Comparison of ENCODE assay signal across 8 mouse cellular contexts in the genomic region with DNA sequence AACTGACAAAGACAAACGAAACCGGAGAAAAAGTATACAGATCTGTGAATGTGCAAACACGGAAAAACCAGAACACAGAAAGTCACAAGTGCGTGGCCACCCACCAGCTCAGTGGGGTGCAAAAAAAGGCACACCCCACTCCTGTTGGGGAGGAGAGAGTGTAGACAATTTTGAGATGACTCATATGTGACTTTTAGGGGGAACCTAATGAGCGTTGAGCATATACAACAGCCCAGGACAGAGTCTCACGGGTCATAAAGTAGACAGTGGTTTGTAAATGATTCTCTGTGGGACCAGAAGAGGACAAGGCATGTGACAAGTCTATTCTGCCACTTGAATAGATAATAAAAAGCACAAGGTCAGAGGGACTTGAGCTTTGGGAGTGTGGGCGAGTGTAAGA. TPM values are rescaled to one million over a fixed set of nuclear protein-coding genes. Genes with fewer than 3 reads are reported as not detected.
A peak's percentile ranks its signal among the peaks of the same experiment; 100 is the strongest.
DNase-seq lines count a peak whose midpoint lies in the region; ATAC-seq lines count a peak whose summit lies in the region.

No protein-coding gene starts in this region.

- peak overlapping the region; percentile 86 for H3K27ac ChIP-seq in kidney, embryonic 16.5 days (ENCODE audit: low read length)
- 0 out of 2 replicates have a peak overlapping the region, but pooled peaks have one; percentile 1 for H3K27ac ChIP-seq in forebrain, embryonic 11.5 days (ENCODE audit: low read depth, low read length)
- H3K27ac ChIP-seq in limb, embryonic 13.5 days = peak overlapping the region; percentile 16; the same call in 1 of the 2 replicates
- peak overlapping the region; percentile 45; the same call in 1 of the 2 replicates for H3K27ac ChIP-seq in neural tube, embryonic 14.5 days (ENCODE audit: low read depth, low read length)

- H3K4me2 ChIP-seq in kidney, embryonic 16.5 days (replicated peaks; ENCODE audit: low read depth, low read length) = peak overlapping the region; percentile 45
- no peak overlapping the region for H3K4me2 ChIP-seq in forebrain, embryonic 11.5 days (ENCODE audit: low read depth, low read length, severe bottlenecking)
- peak overlapping the region; percentile 50 for H3K4me2 ChIP-seq in limb, embryonic 13.5 days (replicated peaks)
- H3K4me2 ChIP-seq in neural tube, embryonic 14.5 days (ENCODE audit: low read depth, low read length) = no peak overlapping the region; the same call in 1 of the 2 replicates

- DNase-seq in kidney, adult 9 months = no peak
- DNase-seq in forebrain, embryonic 11.5 days (ENCODE audit: low spot score) = no peak
- no peak for DNase-seq in gastrocnemius, postnatal 36 days
- no peak for DNase-seq in testis, postnatal 14 days (ENCODE audit: low spot score)

- peak overlapping the region; percentile 17; the same call in 1 of the 2 replicates for H3K4me3 ChIP-seq in kidney, embryonic 16.5 days (ENCODE audit: low read length)
- H3K4me3 ChIP-seq in forebrain, embryonic 11.5 days (ENCODE audit: low read depth, low read length) = no peak overlapping the region
- peak overlapping the region; percentile 10; the same call in 1 of the 2 replicates for H3K4me3 ChIP-seq in limb, embryonic 13.5 days
- H3K4me3 ChIP-seq in neural tube, embryonic 14.5 days (ENCODE audit: low read depth, low read length) = no peak overlapping the region

- H3K27me3 ChIP-seq in kidney, embryonic 16.5 days (ENCODE audit: insufficient read depth, low read length) = no peaks in the 10 kb centered on the region
- no peaks in the 10 kb centered on the region for H3K27me3 ChIP-seq in forebrain, embryonic 11.5 days (ENCODE audit: control insufficient read depth, insufficient read depth, low read length)
- no peaks in the 10 kb centered on the region for H3K27me3 ChIP-seq in limb, embryonic 13.5 days
- no peaks in the 10 kb centered on the region for H3K27me3 ChIP-seq in neural tube, embryonic 14.5 days (ENCODE audit: control insufficient read depth, insufficient read depth, low read length)

- H3K36me3 ChIP-seq in kidney, embryonic 16.5 days (ENCODE audit: insufficient read depth, low read length) = no peaks in the 10 kb centered on the region
- H3K36me3 ChIP-seq in forebrain, embryonic 11.5 days (ENCODE audit: control insufficient read depth, insufficient read depth, low read length) = no peaks in the 10 kb centered on the region
- no peaks in the 10 kb centered on the region for H3K36me3 ChIP-seq in limb, embryonic 13.5 days
- no peaks in the 10 kb centered on the region for H3K36me3 ChIP-seq in neural tube, embryonic 14.5 days (ENCODE audit: control insufficient read depth, insufficient read depth, low read length)

- intact Hi-C loops in gastrocnemius, postnatal 36 days (cut with DNase I) = loop anchor here (2.0 to 5.0 kb wide), 2 partner anchors 74 to 81 kb away; no protein-coding TSS in a partner anchor

- peak; percentile 72 for ATAC-seq in kidney, embryonic 16.5 days (ENCODE audit: low FRiP score, low TSS enrichment)
- ATAC-seq in forebrain, embryonic 11.5 days (replicated peaks; ENCODE audit: low FRiP score) = peak; percentile 14; the same call in 1 of the 2 replicates
- ATAC-seq in limb, embryonic 13.5 days (ENCODE audit: low FRiP score, low read depth) = no peak
- peak; percentile 9; the same call in 1 of the 2 replicates for ATAC-seq in neural tube, embryonic 14.5 days (ENCODE audit: low read depth)
- ATAC-seq in granulocyte monocyte progenitor cell, adult 5-6 weeks (replicated peaks; ENCODE audit: poor library complexity, severe bottlenecking) = no peak

- 0 out of 2 replicates have a peak overlapping the region, but pooled peaks have one; percentile 55 for H3K9ac ChIP-seq in kidney, embryonic 16.5 days (replicated peaks; ENCODE audit: low read length)
- H3K9ac ChIP-seq in forebrain, embryonic 11.5 days (ENCODE audit: low read length) = peak overlapping the region; percentile 23; the same call in 1 of the 2 replicates
- H3K9ac ChIP-seq in limb, embryonic 13.5 days = no peak overlapping the region
- H3K9ac ChIP-seq in neural tube, embryonic 14.5 days (replicated peaks; ENCODE audit: low read depth, low read length) = no peak overlapping the region

- H3K9me3 ChIP-seq in kidney, embryonic 16.5 days (ENCODE audit: low read length) = no peaks in the 10 kb centered on the region
- H3K9me3 ChIP-seq in forebrain, embryonic 11.5 days (ENCODE audit: control insufficient read depth, low read length) = no peaks in the 10 kb centered on the region
- no peaks in the 10 kb centered on the region for H3K9me3 ChIP-seq in limb, embryonic 13.5 days
- H3K9me3 ChIP-seq in neural tube, embryonic 14.5 days (ENCODE audit: control insufficient read depth, low read length) = no peaks in the 10 kb centered on the region

- WGBS in kidney, embryonic 16.5 days = 9% methylated on average over 7 of the region's 7 CpGs
- WGBS in forebrain, embryonic 11.5 days = 34% methylated on average over 7 of the region's 7 CpGs
- WGBS in limb, embryonic 13.5 days = 24% methylated on average over 7 of the region's 7 CpGs
- 7% methylated on average over 7 of the region's 7 CpGs for WGBS in neural tube, embryonic 14.5 days

- peaks cover 36% of the 10 kb centered on the region for H3K4me1 ChIP-seq in kidney, embryonic 16.5 days (ENCODE audit: insufficient read depth, low read length)
- peaks cover 22% of the 10 kb centered on the region for H3K4me1 ChIP-seq in forebrain, embryonic 11.5 days (replicated peaks; ENCODE audit: control insufficient read depth, insufficient read depth, low read length)
- peaks cover 25% of the 10 kb centered on the region for H3K4me1 ChIP-seq in limb, embryonic 13.5 days
- peaks cover 13% of the 10 kb centered on the region for H3K4me1 ChIP-seq in neural tube, embryonic 14.5 days (ENCODE audit: control insufficient read depth, insufficient read depth, low read length)

RNA-seq across cellular contexts. Expression of gene 4933407L21Rik, which starts 4.9 kb away (rescaled TPM):
- 1.6 TPM in 2 replicates for polyA plus RNA-seq in kidney, embryonic 16.5 days (2015; fragmentation: Nextera tagmentation; extraction: Ambion mirVana)
- polyA plus RNA-seq in forebrain, embryonic 11.5 days (2014; fragmentation: Nextera tagmentation; extraction: Ambion mirVana) = 0.60 and 1.1 TPM in 2 replicates
- 0.56 and 0.77 TPM in 2 replicates for polyA plus RNA-seq in limb, embryonic 13.5 days (2015; fragmentation: Nextera tagmentation; extraction: Ambion mirVana)
- polyA plus RNA-seq in neural tube, embryonic 14.5 days (2014; fragmentation: Nextera tagmentation; extraction: Ambion mirVana) = 6.5 and 6.9 TPM in 2 replicates
- not detected for total RNA-seq in gastrocnemius, postnatal 36 days (2021)
- not detected in 2 replicates for total RNA-seq in granulocyte monocyte progenitor cell, adult 5-6 weeks (2014; fragmentation: Nextera tagmentation)
- not detected in 2 replicates for total RNA-seq in granulocyte monocyte progenitor cell, adult 5-6 weeks (2017)

RNA-seq across cellular contexts. Expression of gene Gpr55, which starts 27.6 kb away (rescaled TPM):
- 0.14 TPM in 1 of 2 replicates, not detected in the other for polyA plus RNA-seq in kidney, embryonic 16.5 days (2015; fragmentation: Nextera tagmentation; extraction: Ambion mirVana)
- polyA plus RNA-seq in forebrain, embryonic 11.5 days (2014; fragmentation: Nextera tagmentation; extraction: Ambion mirVana) = not detected in 2 replicates
- 0.10 TPM in 1 of 2 replicates, not detected in the other for polyA plus RNA-seq in limb, embryonic 13.5 days (2015; fragmentation: Nextera tagmentation; extraction: Ambion mirVana)
- 0.13 and 0.14 TPM in 2 replicates for polyA plus RNA-seq in neural tube, embryonic 14.5 days (2014; fragmentation: Nextera tagmentation; extraction: Ambion mirVana)
- not detected for total RNA-seq in gastrocnemius, postnatal 36 days (2021)
- total RNA-seq in granulocyte monocyte progenitor cell, adult 5-6 weeks (2014; fragmentation: Nextera tagmentation) = not detected in 2 replicates
- not detected in 2 replicates for total RNA-seq in granulocyte monocyte progenitor cell, adult 5-6 weeks (2017)

RNA-seq across cellular contexts. Expression of gene Itm2c, which starts 39.1 kb away (rescaled TPM):
- polyA plus RNA-seq in kidney, embryonic 16.5 days (2015; fragmentation: Nextera tagmentation; extraction: Ambion mirVana) = 248 and 269 TPM in 2 replicates
- 65.3 and 74.7 TPM in 2 replicates for polyA plus RNA-seq in forebrain, embryonic 11.5 days (2014; fragmentation: Nextera tagmentation; extraction: Ambion mirVana)
- polyA plus RNA-seq in limb, embryonic 13.5 days (2015; fragmentation: Nextera tagmentation; extraction: Ambion mirVana) = 289 and 290 TPM in 2 replicates
- polyA plus RNA-seq in neural tube, embryonic 14.5 days (2014; fragmentation: Nextera tagmentation; extraction: Ambion mirVana) = 93.2 and 105 TPM in 2 replicates
- total RNA-seq in gastrocnemius, postnatal 36 days (2021) = 10 to 100 TPM; 20.7 to 27.2 TPM
- 58.1 and 68.6 TPM in 2 replicates for total RNA-seq in granulocyte monocyte progenitor cell, adult 5-6 weeks (2014; fragmentation: Nextera tagmentation)
- total RNA-seq in granulocyte monocyte progenitor cell, adult 5-6 weeks (2017) = 89.1 and 106 TPM in 2 replicates

Comparison
In these comparisons a context has a peak if more than half of its experiments do, and no peak if none do; other contexts are left out.
1. ATAC-seq: peak in kidney, embryonic 16.5 days (single experiment), forebrain, embryonic 11.5 days (single experiment) and neural tube, embryonic 14.5 days (single experiment); none in limb, embryonic 13.5 days (single experiment) and granulocyte monocyte progenitor cell, adult 5-6 weeks (single experiment).
2. H3K27ac ChIP-seq: peak in every context shown above with its lines; median percentile 86 in kidney, embryonic 16.5 days; 45 in neural tube, embryonic 14.5 days; 16 in limb, embryonic 13.5 days; 1 in forebrain, embryonic 11.5 days.
3. H3K4me2 ChIP-seq: peak in kidney, embryonic 16.5 days (single experiment) and limb, embryonic 13.5 days (single experiment); none in forebrain, embryonic 11.5 days (single experiment) and neural tube, embryonic 14.5 days (single experiment).
4. H3K4me3 ChIP-seq: peak in kidney, embryonic 16.5 days (single experiment) and limb, embryonic 13.5 days (single experiment); none in forebrain, embryonic 11.5 days (single experiment) and neural tube, embryonic 14.5 days (single experiment).
5. H3K9ac ChIP-seq: peak in kidney, embryonic 16.5 days (single experiment) and forebrain, embryonic 11.5 days (single experiment); none in limb, embryonic 13.5 days (single experiment) and neural tube, embryonic 14.5 days (single experiment).